Mouse (Mus musculus): ENCODE data around the gene Ppp1r14a. TPM values are rescaled to one million over a fixed set of nuclear protein-coding genes. Genes with fewer than 3 reads are reported as not detected.

Ppp1r14a gene
- 1 to 10 TPM; 3.3 to 3.5 TPM for total RNA-seq (2021)
- long read RNA-seq, experiment 1, result 0 reads
- long read RNA-seq, experiment 2, partial matches to known transcripts, result 0 of 4 reads
- long read RNA-seq, experiment 2, other reads (novel, unspliced or antisense), result 0 of 4 reads

DNA sequence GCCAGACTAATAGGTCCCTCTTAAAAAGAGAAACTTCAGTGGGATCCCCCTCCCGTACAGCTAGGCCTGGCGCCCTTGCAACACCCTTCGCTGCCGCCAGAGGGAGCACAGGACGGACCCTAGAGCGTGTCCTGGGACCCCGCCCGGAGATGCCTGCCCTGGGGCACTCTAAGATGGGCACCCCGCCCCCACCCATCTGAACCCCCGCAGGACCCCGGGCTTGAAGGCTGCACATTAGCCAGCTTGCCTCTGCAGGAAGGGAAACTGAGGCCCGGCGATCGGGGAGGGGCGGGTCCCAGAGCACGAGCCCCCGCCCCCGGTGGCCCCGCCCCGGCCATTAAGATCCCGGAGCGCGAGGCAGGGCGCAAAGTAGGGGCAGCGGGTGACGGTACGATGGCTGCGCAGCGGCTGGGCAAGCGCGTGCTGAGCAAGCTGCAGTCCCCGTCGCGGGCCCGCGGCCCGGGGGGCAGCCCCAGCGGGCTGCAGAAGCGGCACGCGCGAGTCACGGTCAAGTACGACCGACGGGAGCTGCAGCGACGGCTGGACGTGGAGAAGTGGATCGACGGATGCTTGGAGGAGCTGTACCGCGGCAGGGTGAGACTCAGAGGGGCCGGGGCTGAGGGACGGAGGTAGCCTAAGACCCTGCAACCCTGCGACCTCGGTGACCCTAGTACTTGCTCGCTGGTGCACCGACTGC, at the start of gene Ppp1r14a:
Gene Ppp1r14a, plus strand, starts transcription at position 367 of the 697 bp plus-strand sequence.
- intact Hi-C loops (cut with DNase I), result no loop called here
- peak; percentile 75 to 76 for DNase-seq

DNA sequence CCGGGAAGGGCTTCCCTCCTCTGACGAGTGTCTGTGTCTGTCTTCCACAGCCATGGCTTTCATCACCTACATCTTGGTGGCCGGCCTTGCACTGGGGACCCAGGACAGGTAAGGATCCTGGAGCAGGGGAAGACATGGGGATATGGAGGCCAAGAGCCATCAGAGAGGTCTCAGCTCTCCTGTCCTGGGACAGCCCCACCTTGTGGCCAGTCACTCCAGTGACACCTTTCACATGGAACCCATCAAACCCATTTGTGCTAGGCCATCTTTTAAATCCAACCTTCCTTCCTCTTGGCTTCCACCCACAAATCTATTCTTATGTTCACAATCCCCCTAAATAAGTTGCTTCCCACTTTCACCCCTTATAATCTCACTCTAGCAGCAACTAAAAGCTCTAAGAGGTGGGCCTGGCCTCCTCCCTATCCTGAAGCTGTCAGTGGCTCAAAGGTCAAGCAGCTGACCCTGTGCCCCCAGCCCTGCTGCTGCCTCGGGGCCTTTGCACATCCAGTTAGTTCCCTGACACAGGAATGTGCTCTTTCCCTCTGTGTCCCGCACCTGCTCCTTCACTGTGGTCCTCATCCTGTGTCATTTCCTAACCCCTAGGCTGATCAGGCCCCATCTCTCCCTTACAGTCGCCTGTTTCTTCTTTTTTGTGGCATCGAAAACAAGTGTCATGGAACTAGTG, 44.2 kb upstream of the Ppp1r14a start:
- intact Hi-C loops (cut with DNase I), result loop anchor here (2.0 to 5.0 kb wide), 2 partner anchors 48 to 118 kb away; partner anchors contain the start of gene Ryr1
- DNase-seq, result no peak

DNA sequence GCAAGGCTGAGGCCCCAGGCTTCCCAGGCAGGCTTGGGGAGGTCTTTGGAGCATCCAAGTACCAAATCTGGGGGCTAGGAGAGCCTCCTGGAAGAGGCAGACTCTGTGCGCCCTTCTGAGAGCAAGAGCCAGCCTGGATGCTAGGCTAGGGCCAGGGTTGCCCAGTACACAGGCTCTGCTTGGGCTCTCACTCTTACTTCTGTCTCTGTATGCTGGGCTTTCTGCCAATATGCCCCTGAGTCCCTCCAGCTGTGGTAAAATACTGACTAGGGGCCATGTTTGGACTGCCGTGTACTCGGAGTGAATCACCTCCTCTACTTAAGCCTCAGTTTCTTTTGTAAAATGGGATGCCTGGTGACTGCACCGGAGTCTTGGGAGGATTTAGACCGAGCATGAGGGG, 43.1 kb upstream of the Ppp1r14a start:
- no peak for DNase-seq
- intact Hi-C loops (cut with DNase I), result loop anchor here (5.0 kb wide), 1 partner anchor 119 kb away; the partner anchor contains the start of gene Ryr1

DNA sequence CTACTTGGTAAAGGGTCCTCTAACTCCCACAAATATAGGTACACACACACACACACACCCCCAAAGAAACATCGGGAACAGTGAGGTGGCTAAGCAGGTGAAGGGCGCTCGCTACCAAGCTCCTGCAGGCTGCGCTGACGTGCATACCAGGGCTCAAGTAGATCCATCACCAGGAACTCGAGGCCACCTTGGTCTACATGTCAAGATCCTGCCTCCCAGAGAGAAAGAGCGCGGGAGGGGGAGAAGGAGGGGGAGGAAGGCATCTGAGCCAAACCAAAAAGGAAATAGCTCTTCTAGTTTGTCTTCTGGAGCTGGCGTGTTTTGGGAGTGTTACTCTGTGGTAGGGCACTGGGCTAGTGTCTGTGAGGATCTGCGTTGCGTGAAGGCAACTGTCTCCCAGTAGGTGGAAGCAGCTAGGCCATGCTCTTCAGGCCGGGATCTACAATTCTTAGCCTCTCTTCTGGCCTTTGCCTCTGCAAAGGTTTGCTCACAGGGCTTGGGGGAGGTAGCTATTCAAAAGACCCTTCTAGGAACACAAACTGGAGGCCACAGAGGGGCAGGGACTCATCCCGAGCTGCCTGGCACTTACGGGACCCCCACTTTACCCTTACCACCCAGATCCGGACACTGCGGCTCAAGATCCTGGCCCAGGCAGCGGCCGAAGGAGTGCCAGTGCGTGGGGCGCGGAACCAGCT, 42.3 kb upstream of the Ppp1r14a start:
- no peak for DNase-seq
- intact Hi-C loops (cut with DNase I), result loop anchor here (5.0 kb wide), 1 partner anchor 119 kb away; the partner anchor contains the start of gene Ryr1

DNA sequence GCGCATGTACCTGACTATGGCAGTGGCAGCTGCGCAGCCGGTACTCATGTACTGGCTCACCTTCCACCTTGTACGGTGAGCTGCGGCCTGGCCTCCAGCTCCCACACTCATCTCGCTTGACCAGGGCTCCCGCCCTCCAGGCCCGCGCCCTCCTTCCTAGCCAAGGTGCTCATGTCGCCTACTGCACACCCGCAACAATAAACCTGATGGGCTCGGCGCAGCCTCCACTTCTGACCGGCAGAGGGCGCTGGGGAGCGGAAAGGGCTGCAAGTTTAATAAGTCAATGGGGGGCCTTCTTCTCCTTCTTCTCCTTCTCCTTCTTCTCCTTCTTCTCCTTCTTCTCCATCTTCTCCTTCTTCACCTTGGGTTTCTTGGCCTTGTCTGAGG, 41.8 kb upstream of the Ppp1r14a start:
- peak; percentile 57 to 76 for DNase-seq
- intact Hi-C loops (cut with DNase I), result loop anchor here (5.0 kb wide), 1 partner anchor 120 kb away; the partner anchor contains the start of gene Ryr1

DNA sequence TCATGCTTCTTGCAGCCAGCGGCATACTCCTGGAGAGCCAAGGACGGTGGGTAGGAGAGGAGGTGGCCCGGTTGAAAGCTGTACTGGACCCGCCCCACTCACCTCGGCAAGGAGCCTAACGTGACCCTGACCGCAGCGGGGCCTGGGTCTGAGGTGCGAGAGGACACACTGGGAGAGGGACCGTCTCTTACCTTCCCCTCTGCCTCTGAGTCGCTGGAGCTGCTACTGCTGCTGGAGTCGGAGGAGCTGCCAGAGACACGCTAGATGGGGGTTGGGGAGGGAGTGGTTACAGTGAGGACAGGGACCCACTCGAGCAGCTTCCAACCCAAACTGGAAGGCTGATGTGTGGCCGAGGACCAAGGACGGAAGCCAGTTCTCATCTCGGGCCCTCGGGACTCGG, 41.4 kb upstream of the Ppp1r14a start:
- no peak for DNase-seq
- intact Hi-C loops (cut with DNase I), result loop anchor here (5.0 kb wide), 1 partner anchor 120 kb away; the partner anchor contains the start of gene Ryr1

DNA sequence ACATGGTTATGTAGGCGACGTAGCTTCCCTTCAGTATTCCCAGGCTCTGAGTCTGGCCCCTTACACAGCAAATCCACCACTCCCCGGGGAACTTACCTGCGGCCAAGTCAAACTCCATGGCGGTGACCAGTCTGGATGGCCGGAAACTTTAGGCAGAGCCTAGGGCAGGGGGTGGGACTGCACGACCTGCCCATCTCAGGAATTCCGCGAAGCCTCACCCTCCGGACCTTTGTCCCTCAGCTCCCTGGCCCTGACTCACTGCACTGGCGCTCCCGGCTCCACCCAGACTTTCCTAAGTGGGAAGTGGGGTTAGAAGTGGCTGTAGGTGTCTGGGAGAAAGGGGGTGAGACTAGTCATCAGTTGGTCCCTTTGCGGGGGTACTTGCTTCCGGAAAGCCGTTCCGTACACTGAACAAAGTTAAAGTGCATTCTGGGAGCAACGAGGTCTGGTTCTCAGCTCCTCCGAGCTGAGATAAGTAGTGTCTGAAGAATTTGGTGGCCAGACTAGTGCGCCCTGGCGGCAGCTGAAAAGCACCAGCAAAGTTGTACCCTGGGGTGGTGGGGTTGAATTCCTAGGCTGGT, 40.8 kb upstream of the Ppp1r14a start, which contains the start of gene 2200002D01Rik:
Gene 2200002D01Rik, minus strand, starts transcription at position 206 of the 581 bp plus-strand sequence.
- no peak for DNase-seq
- intact Hi-C loops (cut with DNase I), result loop anchor here (5.0 kb wide), 1 partner anchor 121 kb away; the partner anchor contains the start of gene Ryr1

DNA sequence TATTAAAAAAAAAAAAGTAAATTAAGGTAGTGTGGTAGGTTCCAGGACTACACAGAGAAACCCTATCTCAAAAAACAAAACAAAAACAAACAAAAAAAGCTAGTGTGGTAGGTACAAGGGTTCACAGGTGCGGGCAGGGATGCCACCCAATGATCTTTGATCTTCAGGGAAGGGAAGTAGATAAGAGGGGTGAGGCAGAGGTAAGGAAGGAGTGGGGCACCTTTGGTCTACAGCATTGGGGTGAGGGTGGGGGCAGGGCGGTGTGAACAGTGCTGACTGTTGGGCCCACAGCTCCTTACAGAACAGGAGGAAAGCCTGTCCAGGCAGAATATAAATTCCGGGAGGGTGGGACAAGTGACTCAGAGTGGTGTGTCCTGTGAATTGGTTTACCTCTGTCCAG, 37.9 kb upstream of the Ppp1r14a start:
- intact Hi-C loops (cut with DNase I), result no loop called here
- no peak for DNase-seq

DNA sequence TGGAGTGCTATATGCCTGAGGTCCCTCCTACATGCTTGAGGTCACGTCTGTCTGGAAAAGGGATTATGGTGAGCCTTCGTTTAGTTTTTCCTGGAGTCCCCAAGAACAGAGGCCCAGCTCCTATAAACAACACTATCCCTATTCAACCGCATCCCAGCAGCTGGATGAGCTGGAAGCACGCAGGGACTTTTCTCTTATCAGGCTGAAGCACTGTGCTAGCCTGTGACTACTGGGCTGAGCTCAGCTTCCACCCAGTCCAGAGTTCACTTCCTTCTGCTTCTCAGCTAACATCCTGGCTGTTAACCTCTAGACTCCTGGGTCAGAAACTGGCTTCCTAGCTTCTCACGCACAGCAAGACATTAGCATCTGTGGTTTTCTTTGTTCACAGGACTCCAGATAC, 35.3 kb upstream of the Ppp1r14a start:
- DNase-seq, result no peak
- intact Hi-C loops (cut with DNase I), result no loop called here

DNA sequence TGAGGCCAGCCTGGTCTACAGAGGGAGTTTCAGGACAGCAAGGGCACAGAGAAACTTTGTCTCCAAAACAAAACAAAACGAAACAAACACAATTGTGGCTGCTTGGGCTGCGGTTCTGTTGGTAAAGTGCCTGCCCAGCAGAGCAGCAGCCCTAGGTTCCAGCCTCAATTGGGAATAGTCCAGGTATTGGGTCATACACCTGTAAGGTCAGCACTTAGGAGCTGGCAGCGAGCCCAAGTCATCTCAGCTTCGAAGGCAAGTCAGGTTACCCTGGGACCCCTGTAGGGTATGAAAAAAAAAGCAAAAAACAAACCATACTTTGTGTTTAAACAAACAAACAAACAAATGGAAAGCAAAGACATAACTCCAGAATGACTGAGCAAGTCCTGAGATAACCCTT, 33.2 kb upstream of the Ppp1r14a start:
- intact Hi-C loops (cut with DNase I), result no loop called here
- no peak for DNase-seq

DNA sequence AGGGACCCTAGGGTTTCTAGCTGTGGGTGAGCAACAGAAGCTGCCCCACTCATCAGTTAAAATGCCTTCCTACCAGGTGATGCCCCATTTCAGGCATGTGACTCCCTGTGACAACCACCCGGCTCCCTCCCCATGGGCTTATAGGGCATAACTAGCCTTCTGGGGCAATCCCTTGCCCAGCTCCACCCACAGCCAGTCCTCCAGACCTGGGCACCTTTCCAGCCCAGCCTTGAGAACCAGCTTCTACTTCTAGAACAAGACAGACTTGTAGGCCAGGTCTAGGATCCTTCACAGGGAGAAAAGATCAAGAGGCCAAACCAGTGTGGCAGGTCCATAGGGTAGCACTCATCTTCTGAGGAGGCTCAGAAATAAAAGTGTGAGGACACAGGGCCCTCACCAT, 31.7 kb upstream of the Ppp1r14a start:
- intact Hi-C loops (cut with DNase I), result no loop called here
- DNase-seq, result no peak

DNA sequence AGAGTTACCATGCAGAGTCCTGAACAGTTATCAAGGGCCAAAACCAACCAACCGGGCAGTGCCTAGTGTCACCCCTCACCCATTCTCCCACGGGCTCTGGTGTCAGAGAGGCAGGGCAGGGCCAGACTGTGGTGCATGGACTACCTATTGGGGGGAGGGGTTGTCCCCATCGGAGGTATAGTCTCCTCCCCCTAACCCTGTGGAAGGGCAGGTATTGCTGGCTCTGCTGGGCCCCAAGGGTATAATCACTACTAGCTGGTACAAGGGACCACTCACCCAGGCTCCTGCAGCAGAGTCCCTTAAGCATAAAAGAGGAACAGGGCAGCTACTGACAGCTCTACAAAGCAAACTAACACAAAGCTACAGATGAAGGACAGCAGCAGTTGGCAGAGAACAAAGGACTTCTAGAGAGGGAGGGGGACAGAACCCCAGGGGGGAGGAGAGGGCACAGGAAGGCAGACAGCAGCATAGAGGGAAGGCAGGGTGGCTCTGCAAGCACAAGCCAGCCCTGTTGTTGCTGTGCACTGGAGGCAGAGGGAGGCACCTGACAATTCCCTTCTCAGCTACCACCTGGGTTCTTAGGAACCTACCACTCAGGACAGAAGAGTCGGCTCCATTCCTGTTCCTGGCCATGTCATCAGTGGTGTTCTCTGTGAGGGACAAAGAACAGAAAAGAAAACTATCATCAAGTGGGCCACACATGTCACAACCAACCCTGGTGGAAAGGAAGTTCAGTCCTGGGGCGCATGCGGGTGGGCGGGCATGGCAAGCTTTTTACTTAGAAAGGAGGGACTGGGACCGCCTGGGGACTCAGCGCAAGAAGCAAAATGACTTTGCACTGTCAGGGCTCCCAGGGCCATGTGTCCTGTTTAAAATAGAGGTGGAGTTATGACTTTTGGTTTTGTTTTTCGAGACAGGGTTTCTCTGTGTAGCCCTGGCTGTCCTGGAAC, 29.1 kb upstream of the Ppp1r14a start:
- intact Hi-C loops (cut with DNase I), result no loop called here
- DNase-seq, result no peak

DNA sequence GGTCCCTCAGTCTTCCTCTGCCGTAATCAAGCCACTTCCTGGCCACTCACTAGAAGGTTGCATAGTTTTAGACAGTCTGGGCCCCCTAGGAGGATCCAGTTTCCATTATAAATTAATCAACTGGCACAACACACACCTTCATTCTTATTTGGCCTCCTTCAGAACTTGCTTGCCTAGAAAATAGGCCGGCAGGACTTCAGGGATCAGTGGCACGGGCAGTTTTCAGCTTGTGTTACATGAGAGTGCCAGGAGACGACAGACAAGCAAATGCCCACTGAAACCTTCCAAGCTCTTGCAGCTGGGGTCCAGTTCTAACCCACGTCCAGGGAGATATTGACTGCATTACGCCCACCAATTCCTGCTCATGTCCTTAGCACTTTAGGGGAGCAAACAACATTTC, 27.0 kb upstream of the Ppp1r14a start:
- intact Hi-C loops (cut with DNase I), result no loop called here
- no peak for DNase-seq

DNA sequence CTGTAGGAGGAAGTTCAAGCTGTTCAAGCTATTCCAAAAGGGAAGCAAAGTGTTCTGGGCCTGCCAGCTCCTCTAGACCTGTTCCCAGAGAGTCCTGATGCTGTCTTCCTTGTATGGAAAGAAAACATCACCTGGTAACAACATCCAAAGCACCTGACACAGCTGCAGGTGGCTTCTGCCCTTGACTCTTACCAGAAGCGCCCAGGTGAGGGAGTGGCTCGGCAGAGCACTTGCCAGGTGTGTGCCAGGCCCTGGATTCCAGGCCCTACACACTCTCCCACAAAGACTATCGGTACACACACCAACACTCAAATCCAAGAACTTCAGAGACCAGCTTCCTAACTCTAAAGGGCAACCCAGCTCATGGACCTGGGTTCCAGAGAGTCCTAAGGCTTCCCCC, 25.3 kb upstream of the Ppp1r14a start:
- no peak for DNase-seq
- intact Hi-C loops (cut with DNase I), result no loop called here

DNA sequence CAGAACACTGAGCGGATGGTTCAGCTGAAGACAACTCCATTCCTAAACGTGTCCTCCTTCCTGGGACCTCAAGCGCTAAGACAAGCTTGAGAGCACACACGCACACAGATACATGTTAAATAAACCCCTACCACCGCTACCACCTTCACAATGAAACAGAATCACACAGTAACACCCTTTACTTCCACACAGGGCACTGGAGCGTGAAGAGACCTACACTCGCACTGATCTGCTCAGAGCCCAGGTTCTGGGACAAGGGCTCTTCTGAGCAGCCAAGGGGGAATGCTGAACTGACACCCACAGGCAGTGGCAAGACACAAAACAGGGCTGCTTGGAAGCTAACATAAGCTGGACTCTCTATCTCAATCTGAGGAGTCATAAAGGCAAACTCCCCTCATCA, 23.5 kb upstream of the Ppp1r14a start:
- no peak for DNase-seq
- intact Hi-C loops (cut with DNase I), result no loop called here

DNA sequence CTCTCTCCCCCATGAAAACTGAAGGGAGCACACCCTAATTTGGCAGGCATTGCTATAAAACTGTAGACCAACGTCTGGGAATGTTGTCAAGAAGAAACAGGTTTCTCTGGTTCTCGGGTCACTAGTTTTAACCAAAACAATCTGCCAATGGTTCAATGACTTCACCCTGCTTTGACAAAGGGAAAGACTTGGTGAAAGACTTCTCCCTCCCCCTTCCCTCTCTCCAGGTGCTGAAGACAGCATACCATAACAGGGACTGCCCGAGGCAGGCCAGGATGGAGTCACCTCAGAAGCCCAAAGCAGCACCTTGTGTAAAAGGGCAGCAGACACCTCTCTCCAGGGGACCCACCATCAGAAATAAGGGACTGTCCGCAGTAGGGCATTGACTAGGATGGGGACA, 22.2 kb upstream of the Ppp1r14a start:
- no peak for DNase-seq
- intact Hi-C loops (cut with DNase I), result no loop called here

DNA sequence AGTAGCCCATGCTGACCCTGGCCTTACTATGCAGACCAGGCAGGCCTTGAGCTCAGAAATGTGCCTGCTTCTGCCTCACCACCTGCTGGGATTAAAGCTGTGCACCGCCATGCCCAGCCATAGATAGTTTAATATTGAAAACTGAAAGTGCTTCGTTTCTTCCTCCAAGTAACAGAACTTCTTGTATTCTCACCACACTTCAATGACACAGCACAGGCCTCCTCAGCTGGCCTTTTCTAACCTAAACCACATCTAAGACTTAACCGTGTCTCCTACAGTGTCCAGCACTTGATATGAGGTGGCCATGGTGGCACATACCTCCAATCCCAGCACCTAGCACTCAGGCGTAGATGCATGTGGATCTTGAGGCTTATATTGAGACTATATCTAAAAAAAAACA, 18.7 kb upstream of the Ppp1r14a start:
- DNase-seq, result no peak
- intact Hi-C loops (cut with DNase I), result no loop called here

DNA sequence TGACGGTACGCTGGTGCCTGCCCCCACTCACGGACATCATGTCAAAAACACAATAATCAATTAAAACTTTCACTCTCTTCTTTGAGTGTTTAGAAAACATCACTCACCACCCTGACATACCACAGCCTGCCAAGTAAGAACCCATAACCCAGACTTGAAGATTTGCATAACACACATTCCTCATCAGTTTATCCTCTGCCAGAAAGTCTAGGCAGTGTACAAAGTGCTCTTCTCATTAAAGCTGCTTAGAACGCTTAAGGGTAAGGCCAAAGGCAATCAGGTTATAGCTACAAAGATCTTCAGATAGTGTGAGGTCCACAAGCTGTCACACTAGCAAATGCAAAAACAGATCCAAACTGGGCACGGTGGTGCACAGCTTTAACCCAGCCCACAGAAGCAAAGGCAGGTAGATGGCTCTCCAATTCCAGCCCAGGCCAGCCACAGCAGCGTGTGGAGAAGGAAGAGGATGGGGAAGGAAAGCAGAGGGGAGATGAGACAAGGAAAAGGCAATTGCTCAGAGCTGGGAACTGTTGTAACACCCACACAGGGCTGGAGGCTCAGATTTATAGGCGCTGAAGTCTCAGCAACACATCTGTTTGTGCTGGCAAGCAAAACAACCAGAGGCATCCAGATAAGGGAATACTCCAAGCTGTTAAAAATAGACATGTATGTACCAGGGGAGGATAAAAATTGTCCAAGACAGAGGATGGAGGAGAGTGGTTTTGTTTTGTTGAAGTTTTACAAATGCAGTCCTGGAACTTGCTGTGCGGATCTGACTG, 17.2 kb upstream of the Ppp1r14a start:
- intact Hi-C loops (cut with DNase I), result no loop called here
- no peak for DNase-seq

DNA sequence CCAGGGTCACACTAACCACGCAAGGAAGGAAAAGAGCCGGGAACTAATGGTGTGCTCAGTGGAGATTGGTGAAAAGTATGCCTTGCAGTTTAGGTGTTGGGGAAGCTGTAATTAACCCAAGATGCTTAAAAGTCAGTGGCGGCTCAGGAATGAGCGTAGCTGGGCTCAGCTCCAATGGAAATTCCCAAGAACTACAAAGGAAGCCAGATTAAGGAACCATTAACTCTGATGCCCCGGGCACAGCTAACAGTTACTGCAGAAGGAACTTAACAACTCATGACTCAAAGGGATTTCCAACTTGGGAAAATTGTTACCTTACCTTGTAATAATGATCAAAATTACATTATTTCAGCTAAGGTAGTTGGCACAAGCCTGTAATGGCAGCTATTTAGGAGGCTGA, 12.4 kb upstream of the Ppp1r14a start:
- no peak for DNase-seq
- intact Hi-C loops (cut with DNase I), result no loop called here

All from gastrocnemius, postnatal 36 days (tissue).